Mouse (Mus musculus): Measurements from ENCODE around the gene Upk3bl. TPM values are rescaled to one million over a fixed set of nuclear protein-coding genes. Genes with fewer than 3 reads are reported as not detected.

Gene Upk3bl
- not detected for total RNA-seq (2021)

GRCm38 (mm10) chr5:136054301-136055077 lies at the start of gene Upk3bl:
Gene Upk3bl (plus strand): TSS chr5:136054492.
- intact Hi-C loops (cut with DNase I), result loop anchor here (10.0 kb wide), 1 partner anchor 160 kb away; no protein-coding TSS in a partner anchor
- DNase-seq (ENCODE audit: extremely low spot score in 1 of 2, low spot score in 2 of 2), result no peak

DNA sequence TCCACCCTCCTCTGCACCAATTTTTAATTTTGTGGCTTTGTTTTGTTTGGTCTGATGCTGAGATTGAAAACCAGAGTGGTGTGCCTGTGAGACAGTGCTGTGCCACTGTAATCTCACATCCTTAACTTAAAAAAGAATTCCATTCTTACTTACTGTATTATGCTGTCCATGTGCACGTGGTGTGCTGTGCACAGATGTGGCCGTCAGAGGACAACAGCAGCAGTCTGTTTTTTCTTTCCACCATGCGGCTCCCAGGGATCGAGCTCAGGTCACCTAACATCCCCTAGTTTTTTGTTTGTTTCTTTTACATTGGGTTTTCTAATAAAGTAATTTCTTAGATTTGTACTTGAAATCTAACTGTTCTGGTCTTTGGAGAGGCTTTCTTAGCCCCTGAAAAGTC lies 49.8 kb upstream of the Upk3bl start:
- no peak for DNase-seq (ENCODE audit: extremely low spot score in 1 of 2, low spot score in 2 of 2)
- intact Hi-C loops (cut with DNase I), result no loop called here

GRCm38 (mm10) chr5:136007745-136008144 lies 46.5 kb upstream of the Upk3bl start:
- intact Hi-C loops (cut with DNase I), result no loop called here
- DNase-seq (ENCODE audit: extremely low spot score in 1 of 2, low spot score in 2 of 2), result no peak

DNA sequence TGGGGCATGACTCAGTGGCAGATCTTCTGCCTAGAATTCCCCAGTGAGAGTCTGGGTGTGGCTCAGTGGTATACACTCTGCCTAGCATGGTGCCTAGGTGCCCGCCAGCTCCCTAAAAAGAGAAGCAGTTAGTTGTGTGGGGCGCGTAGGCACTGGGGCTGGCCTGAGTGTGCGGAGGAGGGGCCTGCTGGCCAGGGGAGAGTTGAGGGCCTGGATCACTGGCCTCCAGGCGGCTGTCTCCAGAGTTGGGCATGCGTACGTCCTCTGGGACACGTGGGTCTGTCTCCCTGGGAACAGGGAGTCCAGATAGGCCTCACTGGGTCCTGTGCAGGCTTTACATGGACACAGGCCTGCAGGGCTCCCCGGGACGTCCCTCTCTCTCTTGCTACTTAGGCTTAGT lies 39.4 kb upstream of the Upk3bl start:
- no peak for DNase-seq (ENCODE audit: extremely low spot score in 1 of 2, low spot score in 2 of 2)
- intact Hi-C loops (cut with DNase I), result no loop called here

DNA sequence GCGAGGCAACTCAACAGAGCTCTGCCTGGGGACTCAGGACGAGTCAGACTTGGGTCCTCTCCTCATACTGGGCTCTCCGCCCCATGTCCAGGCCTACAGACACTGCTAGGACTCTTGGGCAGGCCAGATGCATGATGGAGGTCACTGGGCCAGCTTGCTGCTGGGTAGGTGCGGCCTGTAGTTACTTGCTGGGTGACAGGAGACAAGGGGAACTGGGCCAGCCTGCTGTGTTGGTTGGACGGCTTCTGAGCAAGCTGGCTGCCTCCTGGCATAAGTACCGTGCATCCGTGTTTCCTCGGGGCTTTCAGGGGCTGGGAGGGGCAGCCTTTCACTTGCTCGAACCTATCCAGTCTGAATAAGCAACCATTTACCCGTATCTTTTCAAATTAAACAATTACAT lies 38.7 kb upstream of the Upk3bl start:
- intact Hi-C loops (cut with DNase I), result no loop called here
- DNase-seq (ENCODE audit: extremely low spot score in 1 of 2, low spot score in 2 of 2), result no peak

GRCm38 (mm10) chr5:136016014-136016876 lies 38.0 kb upstream of the Upk3bl start:
- intact Hi-C loops (cut with DNase I), result no loop called here
- DNase-seq (ENCODE audit: extremely low spot score in 1 of 2, low spot score in 2 of 2), result no peak

DNA sequence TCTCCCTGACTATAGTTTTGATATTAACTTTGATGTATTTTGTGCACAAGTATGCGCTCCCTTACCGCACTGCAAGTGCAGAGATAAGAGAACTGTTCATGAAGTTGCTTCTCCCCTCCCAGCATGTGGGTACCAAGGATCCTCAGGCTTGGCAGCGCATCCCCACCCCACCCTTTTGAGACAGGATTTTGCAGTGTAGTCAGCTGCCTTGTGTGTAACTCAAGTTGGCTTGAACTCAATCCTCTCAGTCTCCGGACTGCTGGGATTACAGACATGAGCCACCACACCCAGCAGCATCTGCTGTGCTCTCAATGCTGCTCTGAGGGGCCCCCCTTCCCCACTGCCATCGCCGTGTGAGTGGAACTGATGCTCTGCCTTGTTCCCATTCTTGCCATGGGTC lies 37.0 kb upstream of the Upk3bl start:
- intact Hi-C loops (cut with DNase I), result no loop called here
- DNase-seq (ENCODE audit: extremely low spot score in 1 of 2, low spot score in 2 of 2), result no peak

- intact Hi-C loops (cut with DNase I), result no loop called here
- no peak for DNase-seq (ENCODE audit: extremely low spot score in 1 of 2, low spot score in 2 of 2)
Measured at GRCm38 (mm10) chr5:136018726-136019125, 35.6 kb upstream of the Upk3bl start.

DNA sequence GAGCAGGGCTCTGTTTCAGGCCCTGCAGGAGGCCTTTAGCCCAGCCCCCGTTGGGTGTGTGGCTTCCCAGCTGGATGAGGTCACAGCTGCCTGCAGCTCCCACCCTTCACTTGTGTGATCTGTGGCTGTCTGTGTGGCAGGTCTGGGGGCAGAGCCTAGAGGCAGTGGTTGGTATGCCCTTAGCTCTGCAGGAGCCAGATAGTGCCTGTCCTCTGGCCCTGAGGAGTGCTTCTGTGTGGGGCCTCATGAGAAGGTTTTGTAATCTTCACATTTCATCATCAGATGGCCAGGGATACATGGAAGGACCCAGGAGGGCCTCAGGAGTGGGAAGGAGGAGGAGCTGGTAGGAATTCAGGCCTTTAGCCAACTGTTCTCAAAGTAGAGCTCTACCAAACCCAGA lies 34.4 kb upstream of the Upk3bl start:
- intact Hi-C loops (cut with DNase I), result no loop called here

GRCm38 (mm10) chr5:136025712-136026111 lies 28.6 kb upstream of the Upk3bl start:
- intact Hi-C loops (cut with DNase I), result no loop called here

More for the DNA sequence above, 34.4 kb upstream of the Upk3bl start:
- no peak for DNase-seq (ENCODE audit: extremely low spot score in 1 of 2, low spot score in 2 of 2)

DNA sequence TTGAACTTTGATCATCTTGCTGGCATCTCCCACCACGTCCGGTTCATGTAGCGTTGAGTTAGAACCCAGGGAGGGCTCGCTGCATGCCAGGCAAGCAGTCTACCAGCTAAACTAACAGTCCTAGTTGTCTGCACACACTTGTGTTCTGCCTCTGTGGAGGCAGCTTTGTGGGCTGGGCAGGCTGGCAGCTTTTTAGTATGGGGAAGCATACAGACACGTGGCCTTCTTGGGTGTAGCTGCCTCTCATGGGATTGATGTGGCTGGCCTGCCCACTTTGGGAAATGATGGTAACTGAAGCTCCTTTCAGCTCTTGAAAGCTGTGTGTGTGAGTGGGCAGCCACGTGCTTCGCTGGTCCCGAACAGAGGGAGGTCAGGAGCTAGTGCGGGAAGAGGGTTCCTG lies 27.4 kb upstream of the Upk3bl start:
- DNase-seq (ENCODE audit: extremely low spot score in 1 of 2, low spot score in 2 of 2), result no peak
- intact Hi-C loops (cut with DNase I), result no loop called here

More at GRCm38 (mm10) chr5:136025712-136026111, 28.6 kb upstream of the Upk3bl start:
- no peak for DNase-seq (ENCODE audit: extremely low spot score in 1 of 2, low spot score in 2 of 2)

DNA sequence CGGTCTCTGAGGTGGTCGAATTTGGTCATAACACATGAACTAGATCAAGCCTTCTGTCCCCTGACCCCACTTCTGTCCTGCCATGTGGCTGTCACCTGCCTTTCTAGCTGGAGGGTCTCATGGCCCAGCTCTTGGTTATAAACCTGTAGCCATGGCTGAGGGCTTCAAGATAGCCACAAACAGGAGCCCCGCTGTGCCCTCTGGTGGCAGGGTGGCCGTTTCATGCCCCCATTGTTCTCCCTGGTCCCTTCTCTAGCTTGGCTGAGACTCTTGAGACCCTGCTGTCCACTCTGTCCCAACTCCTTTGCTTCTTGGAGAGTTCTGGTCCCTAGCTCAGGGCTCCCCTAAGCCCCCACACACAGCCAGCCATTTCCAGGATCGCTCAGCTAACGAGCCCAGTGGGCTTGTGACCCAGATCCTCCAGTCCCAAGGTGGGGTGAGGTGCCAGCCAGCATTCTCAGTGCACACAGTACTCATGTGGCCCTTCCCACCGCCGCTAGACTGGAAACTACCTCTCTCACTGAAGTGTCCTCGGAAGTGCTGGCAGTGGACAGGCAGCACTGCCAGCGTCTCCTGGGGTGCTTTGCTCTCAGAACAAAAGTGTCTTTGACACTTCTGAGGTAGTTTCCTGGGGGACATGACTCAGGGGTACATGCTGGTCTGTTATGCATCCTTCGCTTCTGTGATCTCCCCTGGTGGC lies 26.5 kb upstream of the Upk3bl start:
- intact Hi-C loops (cut with DNase I), result no loop called here
- DNase-seq (ENCODE audit: extremely low spot score in 1 of 2, low spot score in 2 of 2), result no peak

DNA sequence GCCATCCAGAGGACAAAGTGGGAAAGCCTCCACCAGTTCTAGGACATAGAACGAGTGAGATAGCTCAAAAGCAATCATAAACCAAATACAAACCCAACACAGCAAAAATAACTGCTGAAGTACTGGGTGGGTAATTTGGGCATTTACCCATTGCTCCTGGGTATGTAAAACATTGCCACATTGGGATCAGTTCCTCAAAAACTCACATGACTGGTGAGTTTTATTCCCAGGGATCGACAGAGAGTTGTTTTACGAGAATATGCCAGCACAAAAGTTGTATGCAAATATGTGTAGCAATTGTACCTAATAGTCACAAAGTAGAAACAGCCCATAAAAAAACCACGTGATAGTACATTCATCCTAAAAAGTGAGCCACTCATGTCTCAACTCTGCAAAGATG lies 19.4 kb upstream of the Upk3bl start:
- no peak for DNase-seq (ENCODE audit: extremely low spot score in 1 of 2, low spot score in 2 of 2)
- intact Hi-C loops (cut with DNase I), result no loop called here

- intact Hi-C loops (cut with DNase I), result no loop called here
- DNase-seq (ENCODE audit: extremely low spot score in 1 of 2, low spot score in 2 of 2), result no peak
Measured at GRCm38 (mm10) chr5:136035285-136035684, 19.0 kb upstream of the Upk3bl start.

- no peak for DNase-seq (ENCODE audit: extremely low spot score in 1 of 2, low spot score in 2 of 2)
- intact Hi-C loops (cut with DNase I), result no loop called here
Measured at GRCm38 (mm10) chr5:136036667-136037066, 17.6 kb upstream of the Upk3bl start.

- no peak for DNase-seq (ENCODE audit: extremely low spot score in 1 of 2, low spot score in 2 of 2)
- intact Hi-C loops (cut with DNase I), result no loop called here
Measured at GRCm38 (mm10) chr5:136038258-136039214, 15.8 kb upstream of the Upk3bl start, which contains the start of gene Upk3b. Gene Upk3b (plus strand): TSS chr5:136038496.

DNA sequence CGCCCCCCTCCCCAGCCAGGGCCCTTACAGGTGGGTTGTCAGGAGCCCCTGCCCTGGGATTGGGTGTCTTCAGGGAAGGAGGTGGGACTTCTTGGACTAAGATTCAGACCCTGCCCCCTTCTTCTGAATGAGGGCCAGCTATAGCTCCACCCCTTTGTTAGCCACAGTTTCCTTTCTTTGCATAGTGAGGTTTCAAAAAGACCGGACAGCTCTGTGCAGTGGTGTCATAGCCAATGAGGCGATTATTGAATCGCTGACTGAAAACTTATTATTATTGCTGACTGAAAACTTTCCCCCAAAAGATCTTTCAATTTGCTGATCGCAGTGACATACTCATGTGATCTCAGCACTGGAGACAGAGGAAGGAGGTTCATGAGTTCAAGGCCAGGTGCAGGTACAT lies 14.1 kb upstream of the Upk3bl start:
- DNase-seq (ENCODE audit: extremely low spot score in 1 of 2, low spot score in 2 of 2), result no peak
- intact Hi-C loops (cut with DNase I), result no loop called here

DNA sequence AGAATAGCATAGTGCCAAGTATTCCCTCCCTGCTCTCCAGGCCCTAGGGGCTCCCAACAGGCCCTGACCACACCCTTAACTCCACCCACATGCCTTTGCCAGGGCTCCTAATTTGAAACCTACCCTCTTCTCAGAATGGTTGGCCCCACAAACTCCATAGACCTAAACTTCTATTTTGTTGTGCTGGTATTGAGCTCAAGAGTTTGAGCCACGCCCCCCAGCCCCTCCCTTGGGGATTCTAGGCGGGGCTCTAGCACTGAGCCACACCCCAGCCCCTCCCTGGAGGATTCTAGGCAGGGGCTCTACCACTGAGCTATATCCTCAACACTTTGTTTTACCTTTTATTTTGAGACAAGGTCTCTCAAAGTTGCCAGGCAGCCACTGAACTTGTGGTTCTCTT lies 13.0 kb upstream of the Upk3bl start:
- intact Hi-C loops (cut with DNase I), result no loop called here
- DNase-seq (ENCODE audit: extremely low spot score in 1 of 2, low spot score in 2 of 2), result no peak

All from left cerebral cortex, postnatal 10 days (tissue).